ENCODE assay signal across 8 mouse cellular contexts in the genomic region with DNA sequence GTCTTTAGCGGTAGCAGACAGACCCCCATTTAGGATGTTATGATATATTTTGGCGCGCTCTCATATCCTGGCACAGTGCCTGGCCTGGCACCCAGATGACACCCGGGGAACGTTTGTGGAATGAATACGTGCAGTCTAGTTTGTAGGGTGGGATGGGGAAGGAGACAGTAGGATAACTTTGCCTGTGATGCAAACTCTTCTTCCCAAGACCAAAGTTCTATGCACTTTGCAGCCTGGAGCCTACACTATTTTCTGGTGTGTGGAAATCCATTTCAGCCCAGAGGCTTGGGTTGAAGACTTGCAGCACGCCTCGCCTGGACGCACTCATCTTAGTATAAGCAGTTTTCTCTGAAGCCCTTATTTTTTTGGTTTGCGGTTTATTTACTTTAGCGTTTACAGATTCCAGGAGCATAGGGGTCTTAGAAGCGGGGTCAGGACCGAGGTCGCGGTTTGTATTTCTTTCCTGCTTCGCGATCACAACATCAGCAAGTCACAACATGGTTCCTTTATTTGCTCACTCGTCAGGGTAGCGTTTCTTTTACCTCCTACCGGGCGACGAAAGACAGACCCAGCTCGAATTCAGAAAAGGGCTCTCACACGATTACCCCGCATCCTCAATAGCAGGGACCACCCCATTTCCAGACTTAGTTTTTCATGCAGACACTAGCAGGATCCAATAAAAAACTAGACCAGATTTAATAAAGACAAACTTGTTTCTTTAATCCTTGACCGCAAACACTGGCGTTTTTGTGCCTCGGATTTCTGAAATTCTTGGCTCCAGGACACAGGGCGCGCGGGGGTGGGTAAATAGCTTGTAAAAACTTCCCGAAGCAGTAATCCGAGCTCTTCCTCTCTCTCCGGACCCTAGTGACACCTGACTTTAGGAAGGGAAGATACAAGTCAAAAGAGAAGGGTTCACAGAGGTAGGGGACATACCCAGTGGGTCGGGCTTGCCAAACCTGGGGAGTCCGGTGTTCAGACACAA. TPM values are rescaled to one million over a fixed set of nuclear protein-coding genes. Genes with fewer than 3 reads are reported as not detected.
DNase-seq lines count a peak whose midpoint lies in the region; ATAC-seq and TF ChIP-seq lines count a peak whose summit lies in the region.

No protein-coding gene starts in this region.

- peak overlapping the region; percentile 80 for H3K4me3 ChIP-seq in spleen, adult 2 months (ENCODE audit: extremely low read depth, insufficient read depth, insufficient read length)
- H3K4me3 ChIP-seq in forebrain, embryonic 14.5 days (ENCODE audit: low read depth, low read length) = peak overlapping the region; percentile 66

- H3K9ac ChIP-seq in forebrain, embryonic 14.5 days (ENCODE audit: low read length) = peak overlapping the region; percentile 53

- no peak for DNase-seq in spleen, adult 2 months (ENCODE audit: low read depth in 1 of 2, low spot score in 2 of 2)
- no peak for DNase-seq in spleen, adult 18-20 months
- DNase-seq in cerebellum, adult 11-12 months = peak; percentile 43
- DNase-seq in forebrain, embryonic 14.5 days (ENCODE audit: low spot score) = peak; percentile 63
- DNase-seq in kidney, postnatal 4 days = peak; percentile 37 to 59
- DNase-seq in naive thymus-derived CD4-positive, alpha-beta T cell, adult 2 months (ENCODE audit: low read depth) = peak; percentile 53
- no peak for DNase-seq in urinary bladder, adult 18-20 months (ENCODE audit: low spot score in 2 of 2)
- no peak for DNase-seq in layer of hippocampus, postnatal 14 days (ENCODE audit: low spot score in 2 of 2)

- peak; percentile 8 for ATAC-seq in forebrain, embryonic 14.5 days

- no peak for TF ChIP-seq CTCF in spleen, adult 2 months (IDR thresholded peaks at IDR 0.05; ENCODE audit: extremely low read depth, insufficient read depth, insufficient read length, insufficient replicate concordance)

- peak overlapping the region; percentile 67 for H3K27ac ChIP-seq in spleen, adult 2 months (ENCODE audit: insufficient read depth, low read length)
- no peak overlapping the region for H3K27ac ChIP-seq in forebrain, embryonic 14.5 days (ENCODE audit: low read depth, low read length)

- H3K27me3 ChIP-seq in spleen, adult 2 months (ENCODE audit: control insufficient read depth, insufficient read depth, low read length) = no peaks in the 10 kb centered on the region
- H3K27me3 ChIP-seq in forebrain, embryonic 14.5 days (replicated peaks; ENCODE audit: control insufficient read depth, insufficient read depth, low read length) = no peaks in the 10 kb centered on the region

- no peaks in the 10 kb centered on the region for H3K9me3 ChIP-seq in forebrain, embryonic 14.5 days (replicated peaks; ENCODE audit: control insufficient read depth, low read length)

- peak overlapping the region; percentile 89 for H3K4me2 ChIP-seq in forebrain, embryonic 14.5 days (ENCODE audit: low read length)

- no peak for TF ChIP-seq POLR2A in spleen, adult 2 months (IDR thresholded peaks at IDR 0.05; ENCODE audit: low read depth, low read length)

- peaks cover 2% of the 10 kb centered on the region for H3K36me3 ChIP-seq in spleen, adult 2 months (ENCODE audit: control insufficient read depth, insufficient read depth, low read length)
- no peaks in the 10 kb centered on the region for H3K36me3 ChIP-seq in forebrain, embryonic 14.5 days (ENCODE audit: control insufficient read depth, insufficient read depth, low read length)

- peaks cover 2% of the 10 kb centered on the region; the same call in 1 of the 2 replicates for H3K4me1 ChIP-seq in spleen, adult 2 months (ENCODE audit: control insufficient read depth, insufficient read depth, insufficient read length)
- peaks cover 3% of the 10 kb centered on the region; the same call in 1 of the 2 replicates for H3K4me1 ChIP-seq in forebrain, embryonic 14.5 days (ENCODE audit: control insufficient read depth, insufficient read depth, low read length)

- 8% methylated on average over 36 of the region's 36 CpGs for WGBS in spleen, adult 2 months
- 5% methylated on average over 36 of the region's 36 CpGs for WGBS in forebrain, embryonic 14.5 days

RNA-seq across cellular contexts. Expression of a gene that starts 0.7 kb away (rescaled TPM):
- 17.6 and 17.9 TPM in 2 replicates for polyA plus RNA-seq in spleen, adult 2 months (2012; rRNA removed)
- polyA plus RNA-seq in forebrain, embryonic 14.5 days (2014; fragmentation: Nextera tagmentation; extraction: Ambion mirVana) = 5.2 and 8.5 TPM in 2 replicates
- total RNA-seq in layer of hippocampus, postnatal 14 days (2021) = 100 to 1,000 TPM; 132 to 141 TPM

RNA-seq across cellular contexts. Expression of a gene that starts 26.8 kb away (rescaled TPM):
- 19.1 and 22.5 TPM in 2 replicates for polyA plus RNA-seq in spleen, adult 2 months (2012; rRNA removed)
- 12.5 TPM in 2 replicates for polyA plus RNA-seq in forebrain, embryonic 14.5 days (2014; fragmentation: Nextera tagmentation; extraction: Ambion mirVana)
- 10 to 100 TPM; 16.6 to 19.8 TPM for total RNA-seq in layer of hippocampus, postnatal 14 days (2021)

Comparison
In these comparisons a context has a peak if more than half of its experiments do, and no peak if none do; other contexts are left out.
1. DNase-seq: peak in cerebellum, adult 11-12 months (single experiment), forebrain, embryonic 14.5 days (single experiment), kidney, postnatal 4 days (2 of 2) and naive thymus-derived CD4-positive, alpha-beta T cell, adult 2 months (single experiment); none in spleen, adult 2 months (0 of 2), spleen, adult 18-20 months (0 of 2), urinary bladder, adult 18-20 months (0 of 2) and layer of hippocampus, postnatal 14 days (0 of 2).